Mouse (Mus musculus) heart, embryonic 12.5 days (tissue): ENCODE data around the gene Esrrb. TPM values are rescaled to one million over a fixed set of nuclear protein-coding genes. Genes with fewer than 3 reads are reported as not detected.

ENCODE experiments used
- ATAC-seq: fragments of 200-750 bp; cut with Nextera tagmentation; 2 replicates; pipeline ENCODE4 v1.8.0; 2017; ENCODE audit warnings: moderate TSS enrichment, moderate library complexity; ENCODE audit not compliant: insufficient number of reproducible peaks, low FRiP score
- H3K27ac ChIP-seq: fragments of 300-500 bp; sonication (generic); 2 replicates; pipeline ENCODE4 v1.5.1; 2016; ENCODE audit warnings: mild to moderate bottlenecking, moderate library complexity; ENCODE audit not compliant: poor library complexity, severe bottlenecking
- H3K27me3 ChIP-seq: fragments of 300-500 bp; sonication (generic); replicated peaks from 2 replicates; pipeline ENCODE4 v1.6.1; 2016; ENCODE audit warnings: mild to moderate bottlenecking, moderate library complexity
- H3K36me3 ChIP-seq: fragments of 300-500 bp; sonication (generic); 2 replicates; pipeline ENCODE4 v1.6.1; 2016; ENCODE audit warnings: mild to moderate bottlenecking, moderate library complexity
- H3K4me1 ChIP-seq: fragments of 300-500 bp; sonication (generic); replicated peaks from 2 replicates; pipeline ENCODE4 v1.6.1; 2016; ENCODE audit warnings: mild to moderate bottlenecking
- H3K4me2 ChIP-seq: fragments of 300-500 bp; sonication (generic); 2 replicates; pipeline ENCODE4 v1.6.1; 2016; ENCODE audit warnings: mild to moderate bottlenecking, moderate library complexity
- H3K4me3 ChIP-seq: fragments of 300-500 bp; sonication (generic); 2 replicates; pipeline ENCODE4 v1.5.1; 2016; ENCODE audit warnings: mild to moderate bottlenecking
- H3K9ac ChIP-seq: fragments of 300-500 bp; sonication (generic); 2 replicates; pipeline ENCODE4 v1.6.1; 2016; ENCODE audit warnings: mild to moderate bottlenecking, moderate library complexity
- H3K9me3 ChIP-seq: fragments of 300-500 bp; sonication (generic); replicated peaks from 2 replicates; pipeline ENCODE4 v1.6.1; 2016; ENCODE audit warnings: mild to moderate bottlenecking, moderate library complexity
- WGBS: fragments of 180-500 bp; shearing (Covaris S2); methylation state at CpG from one replicate; pipeline ENCODE4 v1.1.7; 2016; 5-methylcytosine and 5-hydroxymethylcytosine counted together
- polyA plus RNA-seq: library from polyadenylated mRNA; unstranded; fragments of >200 nt; fragmentation: Nextera tagmentation; extraction: Ambion mirVana; gene quantifications from 2 replicates; pipeline ENCODE4 v1.2.1, GENCODE M21; 2016

Gene Esrrb
- polyA plus RNA-seq, 1 experiment from 2014 or later: 3.5 TPM

GRCm38 (mm10) chr12:86497126-86497525, 136.2 kb downstream of the Esrrb start:
- Histone ChIP-seq H3K36me3 (no peaks in the 10 kb centered on the region), H3K4me3 (no peak overlapping the region), H3K27me3 (no peaks in the 10 kb centered on the region), H3K27ac (no peak overlapping the region), H3K9ac (no peak overlapping the region), H3K4me1 (peaks cover 30% of the 10 kb centered on the region), H3K4me2 (no peak overlapping the region), H3K9me3 (no peaks in the 10 kb centered on the region)
- WGBS: 87% methylated on average over 4 of the region's 4 CpGs
- no peak for ATAC-seq

- no peak overlapping the region for H3K9ac ChIP-seq
- peak; percentile 69; the same call in 1 of the 2 replicates for ATAC-seq
- 9% methylated on average over 6 of the region's 6 CpGs for WGBS
- H3K27me3 ChIP-seq: no peaks in the 10 kb centered on the region
- no peaks in the 10 kb centered on the region for H3K36me3 ChIP-seq
- H3K4me2 ChIP-seq: peak overlapping the region; percentile 41
- H3K27ac ChIP-seq: peak overlapping the region; percentile 84
- no peak overlapping the region for H3K4me3 ChIP-seq
- peaks cover 17% of the 10 kb centered on the region for H3K4me1 ChIP-seq
- no peaks in the 10 kb centered on the region for H3K9me3 ChIP-seq
Observed at GRCm38 (mm10) chr12:86498765-86499164, 137.8 kb downstream of the Esrrb start.

- H3K27me3 ChIP-seq: no peaks in the 10 kb centered on the region; the same call in 1 of the 2 replicates
- H3K36me3 ChIP-seq: no peaks in the 10 kb centered on the region
- WGBS: 69% methylated on average over 10 of the region's 10 CpGs
- H3K9ac ChIP-seq: no peak overlapping the region
- H3K4me2 ChIP-seq: no peak overlapping the region
- H3K9me3 ChIP-seq: no peaks in the 10 kb centered on the region
- ATAC-seq: no peak
- H3K27ac ChIP-seq: no peak overlapping the region
- no peak overlapping the region for H3K4me3 ChIP-seq
- H3K4me1 ChIP-seq: peaks cover 17% of the 10 kb centered on the region
Observed at GRCm38 (mm10) chr12:86501728-86502127, 140.8 kb downstream of the Esrrb start.

- Histone ChIP-seq H3K27ac (no peak overlapping the region), H3K4me3 (no peak overlapping the region)
- WGBS: 76% methylated on average over 4 of the region's 4 CpGs
Observed at GRCm38 (mm10) chr12:86503921-86504320, 143.0 kb downstream of the Esrrb start.

GRCm38 (mm10) chr12:86504321-86504720, 143.4 kb downstream of the Esrrb start:
- 84% methylated on average over 3 of the region's 3 CpGs for WGBS
- no peak overlapping the region for H3K4me2 ChIP-seq
- H3K4me3 ChIP-seq: no peak overlapping the region
- H3K4me1 ChIP-seq: peaks cover 6% of the 10 kb centered on the region
- H3K36me3 ChIP-seq: no peaks in the 10 kb centered on the region
- H3K27me3 ChIP-seq: no peaks in the 10 kb centered on the region; the same call in 1 of the 2 replicates
- H3K27ac ChIP-seq: no peak overlapping the region
- no peak for ATAC-seq
- H3K9me3 ChIP-seq: no peaks in the 10 kb centered on the region
- H3K9ac ChIP-seq: no peak overlapping the region

More at GRCm38 (mm10) chr12:86503921-86504320, 143.0 kb downstream of the Esrrb start:
- ATAC-seq: no peak
- no peak overlapping the region for H3K4me2 ChIP-seq
- H3K9ac ChIP-seq: no peak overlapping the region
- H3K36me3 ChIP-seq: no peaks in the 10 kb centered on the region
- no peaks in the 10 kb centered on the region for H3K9me3 ChIP-seq
- no peaks in the 10 kb centered on the region; the same call in 1 of the 2 replicates for H3K27me3 ChIP-seq
- peaks cover 6% of the 10 kb centered on the region for H3K4me1 ChIP-seq

DNA sequence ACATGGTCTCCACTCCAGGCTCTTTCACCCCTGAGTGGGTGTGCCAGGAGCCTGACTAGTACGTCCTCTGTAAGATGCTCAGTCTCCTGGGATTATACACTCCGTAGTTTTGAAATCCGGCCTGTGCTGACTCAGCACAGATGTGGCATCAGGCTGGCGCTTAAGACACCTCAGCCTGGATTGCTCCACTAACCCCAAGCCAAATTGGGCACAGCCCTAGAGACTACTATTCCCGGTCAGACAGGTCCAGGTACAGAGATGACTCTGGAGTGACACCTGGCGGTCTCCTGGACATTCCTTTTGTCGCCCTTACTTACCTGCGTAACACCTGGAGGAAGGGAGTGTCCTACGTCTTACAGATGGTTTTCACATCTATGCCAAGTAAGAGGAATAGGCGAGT, 146.8 kb downstream of the Esrrb start:
- no peaks in the 10 kb centered on the region for H3K9me3 ChIP-seq
- H3K4me3 ChIP-seq: no peak overlapping the region
- H3K9ac ChIP-seq: no peak overlapping the region
- peaks cover 8% of the 10 kb centered on the region for H3K4me1 ChIP-seq
- no peak overlapping the region for H3K27ac ChIP-seq
- ATAC-seq: no peak
- H3K27me3 ChIP-seq: no peaks in the 10 kb centered on the region; the same call in 1 of the 2 replicates
- no peak overlapping the region for H3K4me2 ChIP-seq
- H3K36me3 ChIP-seq: no peaks in the 10 kb centered on the region
- 84% methylated on average over 10 of the region's 10 CpGs for WGBS

DNA sequence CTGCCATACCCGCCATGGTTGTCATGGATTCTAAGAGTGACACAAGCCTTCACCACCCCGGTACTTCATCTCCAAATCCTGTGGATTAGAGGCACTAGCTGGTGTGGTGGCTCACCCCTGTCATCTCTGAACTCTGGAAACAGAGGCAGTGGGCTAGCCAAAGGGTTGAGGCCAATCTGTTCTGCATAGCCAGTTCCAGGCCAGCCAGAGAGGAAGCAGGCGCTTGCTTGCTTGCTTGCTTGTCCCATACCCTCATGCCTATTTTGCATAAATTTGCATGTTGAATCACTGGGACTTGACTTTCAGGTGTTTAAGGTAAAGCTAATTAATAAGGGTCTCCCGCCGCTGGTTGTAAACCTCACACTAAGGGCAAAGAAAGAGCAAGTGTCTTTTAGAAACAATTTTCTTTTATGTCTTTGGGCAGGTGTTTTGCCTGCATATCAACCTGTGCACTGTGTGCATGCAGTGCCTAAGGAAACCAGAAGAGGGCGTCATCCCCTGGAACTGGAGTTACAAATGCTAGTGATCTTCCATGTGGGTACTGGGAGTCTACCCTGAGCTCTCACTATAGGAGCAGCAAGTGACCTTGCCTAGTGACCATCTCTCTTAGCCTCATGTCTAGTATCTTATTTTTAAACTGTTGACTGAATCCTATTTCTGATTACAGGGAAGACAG, 147.5 kb downstream of the Esrrb start:
- WGBS: 73% methylated on average over 6 of the region's 6 CpGs
- Histone ChIP-seq H3K9me3 (no peaks in the 10 kb centered on the region), H3K4me3 (no peak overlapping the region), H3K4me2 (no peak overlapping the region), H3K27ac (no peak overlapping the region), H3K27me3 (no peaks in the 10 kb centered on the region; the same call in 1 of the 2 replicates), H3K4me1 (peaks cover 8% of the 10 kb centered on the region), H3K36me3 (no peaks in the 10 kb centered on the region), H3K9ac (no peak overlapping the region)
- no peak for ATAC-seq

GRCm38 (mm10) chr12:86509295-86510279, 148.7 kb downstream of the Esrrb start:
- no peak overlapping the region for H3K4me2 ChIP-seq
- H3K9ac ChIP-seq: no peak overlapping the region
- WGBS: 50% methylated on average over 13 of the region's 13 CpGs
- ATAC-seq: no peak
- no peak overlapping the region for H3K4me3 ChIP-seq
- peaks cover 8% of the 10 kb centered on the region for H3K4me1 ChIP-seq
- H3K27me3 ChIP-seq: no peaks in the 10 kb centered on the region; the same call in 1 of the 2 replicates
- peaks cover 3% of the 10 kb centered on the region; the same call in 1 of the 2 replicates for H3K36me3 ChIP-seq
- no peaks in the 10 kb centered on the region for H3K9me3 ChIP-seq
- no peak overlapping the region for H3K27ac ChIP-seq

- Histone ChIP-seq H3K4me3 (no peak overlapping the region), H3K4me2 (no peak overlapping the region), H3K36me3 (peaks cover 8% of the 10 kb centered on the region), H3K27ac (no peak overlapping the region), H3K4me1 (peaks cover 8% of the 10 kb centered on the region), H3K9ac (no peak overlapping the region), H3K27me3 (no peaks in the 10 kb centered on the region), H3K9me3 (peaks cover 5% of the 10 kb centered on the region)
- WGBS: 80% methylated on average over 3 of the region's 3 CpGs
- ATAC-seq: no peak
Observed at GRCm38 (mm10) chr12:86512335-86512734, 151.4 kb downstream of the Esrrb start.

DNA sequence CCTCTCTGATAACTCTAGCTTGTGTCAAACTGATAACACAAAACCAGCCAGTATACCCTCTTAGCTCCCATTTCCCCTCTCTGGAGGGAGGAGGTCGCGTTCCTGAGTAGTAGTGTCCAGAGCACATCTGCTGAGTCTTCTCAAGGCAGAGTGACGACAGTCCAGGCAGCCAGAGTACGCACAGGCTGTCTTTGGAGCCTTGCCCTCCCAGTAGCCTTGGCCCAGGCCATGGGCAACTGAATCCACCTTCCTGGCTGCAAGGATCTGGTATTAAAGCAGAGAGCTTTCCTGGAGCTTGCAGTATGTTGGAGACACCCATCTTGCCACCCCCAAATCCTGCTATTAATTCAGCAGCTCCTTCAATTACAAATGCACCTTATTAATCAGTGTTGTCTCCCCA, 152.7 kb downstream of the Esrrb start:
- no peak overlapping the region for H3K4me2 ChIP-seq
- H3K36me3 ChIP-seq: peaks cover 8% of the 10 kb centered on the region
- H3K9ac ChIP-seq: no peak overlapping the region
- H3K27ac ChIP-seq: no peak overlapping the region
- no peak overlapping the region for H3K4me3 ChIP-seq
- H3K4me1 ChIP-seq: peaks cover 11% of the 10 kb centered on the region
- 33% methylated on average over 4 of the region's 4 CpGs for WGBS
- H3K9me3 ChIP-seq: peaks cover 5% of the 10 kb centered on the region
- peaks cover 4% of the 10 kb centered on the region for H3K27me3 ChIP-seq
- ATAC-seq: no peak

DNA sequence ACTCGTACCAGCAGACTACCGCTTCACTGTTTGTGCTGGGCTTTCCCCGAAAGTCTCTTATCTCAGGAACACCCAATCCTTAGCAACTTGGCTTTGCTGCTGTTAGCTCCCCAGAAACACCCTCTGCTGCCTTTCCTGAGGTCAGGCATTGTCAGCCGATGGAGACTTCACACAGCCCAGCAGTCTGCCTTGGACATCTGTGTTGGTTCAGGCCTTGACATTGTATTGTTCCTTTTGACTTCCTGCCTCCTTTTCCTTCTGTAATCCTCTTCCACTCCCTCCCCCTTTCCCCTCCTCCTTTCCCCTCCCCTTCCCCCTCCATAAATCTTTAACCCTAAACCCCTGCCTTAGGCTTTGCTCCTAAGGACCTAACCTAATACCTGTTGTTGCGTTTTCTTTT, 155.7 kb downstream of the Esrrb start:
- Histone ChIP-seq H3K4me3 (no peak overlapping the region), H3K27ac (no peak overlapping the region), H3K9me3 (peaks cover 5% of the 10 kb centered on the region), H3K4me2 (no peak overlapping the region), H3K9ac (no peak overlapping the region), H3K36me3 (peaks cover 8% of the 10 kb centered on the region), H3K27me3 (peaks cover 17% of the 10 kb centered on the region), H3K4me1 (peaks cover 10% of the 10 kb centered on the region)
- ATAC-seq: 0 out of 2 replicates have a peak, but pooled peaks have one; percentile 48
- WGBS: 44% methylated on average over 5 of the region's 5 CpGs
